Mouse (Mus musculus) embryonic facial prominence, embryonic 13.5 days (tissue): ENCODE measurements around the gene Bmper. TPM values are rescaled to one million over a fixed set of nuclear protein-coding genes. Genes with fewer than 3 reads are reported as not detected.

Source experiments
- ATAC-seq: fragments of 200-750 bp; cut with Nextera tagmentation; 2 replicates; pipeline ENCODE4 v1.8.0; 2017; ENCODE audit warnings: low read depth; ENCODE audit not compliant: insufficient number of reproducible peaks, insufficient read depth, low FRiP score, low TSS enrichment
- H3K27ac ChIP-seq: fragments of 300-500 bp; sonication (generic); 2 replicates; pipeline ENCODE4 v1.5.1; 2015; ENCODE audit warnings: moderate library complexity, mild to moderate bottlenecking, inconsistent platforms
- H3K27me3 ChIP-seq: fragments of 300-500 bp; sonication (generic); 2 replicates; pipeline ENCODE4 v1.6.1; 2015; ENCODE audit warnings: mild to moderate bottlenecking, inconsistent platforms
- H3K36me3 ChIP-seq: fragments of 300-500 bp; sonication (generic); 2 replicates; pipeline ENCODE4 v1.6.1; 2015; ENCODE audit warnings: mild to moderate bottlenecking, inconsistent platforms
- H3K4me1 ChIP-seq: fragments of 300-500 bp; sonication (generic); 2 replicates; pipeline ENCODE4 v1.6.1; 2015; ENCODE audit warnings: inconsistent platforms
- H3K4me2 ChIP-seq: fragments of 300-500 bp; sonication (generic); 2 replicates; pipeline ENCODE4 v1.6.1; 2015; ENCODE audit warnings: moderate library complexity, mild to moderate bottlenecking, inconsistent platforms
- H3K4me3 ChIP-seq: fragments of 300-500 bp; sonication (generic); 2 replicates; pipeline ENCODE4 v1.5.1; 2015; ENCODE audit warnings: mild to moderate bottlenecking, inconsistent platforms
- H3K9ac ChIP-seq: fragments of 300-500 bp; sonication (generic); 2 replicates; pipeline ENCODE4 v1.6.1; 2015; ENCODE audit warnings: mild to moderate bottlenecking, inconsistent platforms
- H3K9me3 ChIP-seq: fragments of 300-500 bp; sonication (generic); 2 replicates; pipeline ENCODE4 v1.6.1; 2016; ENCODE audit warnings: inconsistent platforms
- WGBS: fragments of 180-500 bp; shearing (Covaris S2); methylation state at CpG from one replicate; pipeline ENCODE4 v1.1.7; 2015; ENCODE audit warnings: mixed read lengths; 5-methylcytosine and 5-hydroxymethylcytosine counted together
- polyA plus RNA-seq: library from polyadenylated mRNA; unstranded; fragments of >200 nt; fragmentation: Nextera tagmentation; extraction: Ambion mirVana; gene quantifications from 2 replicates; pipeline ENCODE4 v1.2.1, GENCODE M21; 2015

Gene Bmper
- polyA plus RNA-seq, 1 experiment from 2014 or later = 10.8 TPM

DNA sequence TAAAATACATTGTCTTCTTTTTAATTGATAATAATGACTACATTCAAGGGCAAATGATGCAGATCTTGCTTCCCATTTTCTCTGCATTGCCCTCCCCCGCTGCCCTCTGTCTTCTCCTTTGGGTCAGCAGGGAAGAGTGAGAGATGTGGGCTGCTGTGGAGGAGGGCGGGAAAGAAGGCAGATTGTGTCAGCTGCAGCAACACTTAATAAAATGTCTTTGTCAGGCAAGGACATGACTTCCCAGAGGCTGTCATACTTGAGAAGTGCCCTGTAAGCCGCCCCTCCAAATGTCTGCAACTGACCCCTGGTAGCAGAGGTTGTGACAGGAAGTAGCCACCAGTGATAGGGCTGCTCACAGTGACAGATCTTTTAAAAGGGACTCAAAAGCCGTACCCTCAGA, 83.3 kb downstream of the Bmper start:
- Histone ChIP-seq H3K36me3 (no peaks in the 10 kb centered on the region), H3K9me3 (no peaks in the 10 kb centered on the region), H3K27ac (no peak overlapping the region), H3K4me3 (no peak overlapping the region), H3K4me1 (0 out of 2 replicates have a peak, but pooled peaks cover 3% of the 10 kb centered on the region), H3K27me3 (no peaks in the 10 kb centered on the region), H3K4me2 (no peak overlapping the region), H3K9ac (no peak overlapping the region)
- ATAC-seq = no peak
- WGBS = 79% methylated on average over 4 of the region's 4 CpGs

DNA sequence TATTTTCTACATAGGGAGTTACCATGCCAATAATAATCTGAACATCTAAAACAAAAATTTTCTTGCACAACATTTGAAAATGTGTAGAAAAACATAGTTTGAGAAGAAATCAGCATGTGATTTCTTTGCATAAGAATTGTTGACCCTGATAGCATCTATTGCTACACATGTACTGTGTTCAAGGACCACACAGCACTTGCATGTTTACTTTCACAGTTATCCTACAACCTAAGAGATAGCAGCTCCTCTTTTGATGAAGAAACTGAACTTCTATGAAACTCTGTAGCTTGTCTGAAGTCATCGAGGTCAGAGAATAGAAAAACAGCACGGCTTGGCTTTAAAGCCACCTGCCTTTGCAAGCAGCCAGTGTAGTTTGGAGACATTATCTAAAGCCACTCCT, 85.0 kb downstream of the Bmper start:
- H3K27me3 ChIP-seq = no peaks in the 10 kb centered on the region
- no peak for ATAC-seq
- H3K9ac ChIP-seq = no peak overlapping the region
- no peak overlapping the region for H3K4me2 ChIP-seq
- no peak overlapping the region for H3K27ac ChIP-seq
- WGBS = 87% methylated on average over 2 of the region's 2 CpGs
- 0 out of 2 replicates have a peak, but pooled peaks cover 3% of the 10 kb centered on the region for H3K4me1 ChIP-seq
- H3K36me3 ChIP-seq = no peaks in the 10 kb centered on the region
- H3K4me3 ChIP-seq = no peak overlapping the region
- no peaks in the 10 kb centered on the region for H3K9me3 ChIP-seq

DNA sequence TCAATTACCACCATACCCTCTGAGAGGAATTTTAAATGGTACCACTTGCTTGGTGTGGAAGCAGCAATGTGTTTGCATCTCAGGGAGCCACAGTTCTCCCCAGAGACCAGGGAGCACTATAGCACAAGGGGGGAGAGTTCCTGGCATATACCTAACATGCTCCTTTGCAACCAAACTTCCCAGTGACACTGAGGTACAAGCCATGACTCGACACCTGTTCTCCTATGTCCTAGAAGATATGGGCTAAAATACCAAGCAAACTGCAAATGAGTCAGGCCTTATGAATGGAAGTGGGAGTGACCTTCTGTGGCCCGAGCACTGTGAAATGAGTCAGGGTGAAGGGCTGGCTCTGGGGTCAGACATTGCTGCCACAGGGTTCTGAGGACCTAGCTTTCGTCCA, 88.1 kb downstream of the Bmper start:
- no peak for ATAC-seq
- Histone ChIP-seq H3K9ac (no peak overlapping the region), H3K4me1 (0 out of 2 replicates have a peak, but pooled peaks cover 3% of the 10 kb centered on the region), H3K27ac (no peak overlapping the region), H3K9me3 (no peaks in the 10 kb centered on the region), H3K4me3 (no peak overlapping the region), H3K4me2 (no peak overlapping the region), H3K27me3 (no peaks in the 10 kb centered on the region), H3K36me3 (no peaks in the 10 kb centered on the region)
- WGBS = 79% methylated on average over 3 of the region's 3 CpGs

DNA sequence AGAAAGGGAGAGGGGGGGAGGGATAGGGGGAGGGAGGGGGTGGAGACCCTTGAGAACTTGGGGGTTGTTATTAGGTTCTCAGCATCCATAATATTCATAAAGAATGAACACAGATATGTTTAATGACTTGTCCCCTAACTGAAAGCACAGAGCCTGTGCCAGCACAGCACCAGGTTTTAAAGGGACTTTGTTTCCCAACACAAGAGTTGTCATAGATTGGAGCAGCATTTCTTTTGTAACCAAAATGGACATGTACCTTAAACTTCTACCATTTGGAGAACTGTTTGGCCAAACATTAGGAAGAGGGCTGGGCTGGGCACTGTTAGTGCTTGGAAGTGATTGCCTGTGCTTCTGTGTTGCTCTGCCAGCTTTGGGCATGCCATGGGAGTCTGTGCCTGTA, 89.1 kb downstream of the Bmper start:
- Histone ChIP-seq H3K9me3 (no peaks in the 10 kb centered on the region), H3K27me3 (no peaks in the 10 kb centered on the region), H3K36me3 (no peaks in the 10 kb centered on the region), H3K9ac (no peak overlapping the region), H3K4me3 (no peak overlapping the region), H3K4me1 (0 out of 2 replicates have a peak, but pooled peaks cover 3% of the 10 kb centered on the region), H3K4me2 (no peak overlapping the region), H3K27ac (no peak overlapping the region)
- no peak for ATAC-seq

DNA sequence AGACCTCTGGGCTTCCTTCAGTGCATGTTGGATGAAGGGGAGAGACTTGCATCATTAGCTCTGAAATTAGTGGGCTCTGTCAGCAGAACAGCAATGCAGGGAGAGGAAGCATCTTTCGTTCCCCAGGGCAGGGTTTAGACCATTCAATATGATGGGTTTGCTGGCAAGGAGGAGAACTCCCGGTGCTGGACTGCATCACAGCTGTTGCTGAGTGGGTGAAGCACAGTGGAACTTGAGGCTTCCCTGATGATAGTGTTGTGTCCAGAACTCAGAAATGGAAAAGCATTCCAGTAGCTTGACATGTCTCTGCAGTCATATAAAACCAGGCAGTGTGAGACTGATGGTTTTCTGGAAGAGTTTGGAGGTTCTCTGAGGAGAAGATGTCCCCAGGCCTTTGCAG, 90.0 kb downstream of the Bmper start:
- Histone ChIP-seq H3K9me3 (no peaks in the 10 kb centered on the region), H3K27ac (no peak overlapping the region), H3K4me3 (no peak overlapping the region), H3K27me3 (no peaks in the 10 kb centered on the region), H3K4me1 (0 out of 2 replicates have a peak, but pooled peaks cover 3% of the 10 kb centered on the region), H3K36me3 (no peaks in the 10 kb centered on the region), H3K9ac (no peak overlapping the region), H3K4me2 (no peak overlapping the region)
- no peak for ATAC-seq
- WGBS = 78% methylated on average over 2 of the region's 2 CpGs

DNA sequence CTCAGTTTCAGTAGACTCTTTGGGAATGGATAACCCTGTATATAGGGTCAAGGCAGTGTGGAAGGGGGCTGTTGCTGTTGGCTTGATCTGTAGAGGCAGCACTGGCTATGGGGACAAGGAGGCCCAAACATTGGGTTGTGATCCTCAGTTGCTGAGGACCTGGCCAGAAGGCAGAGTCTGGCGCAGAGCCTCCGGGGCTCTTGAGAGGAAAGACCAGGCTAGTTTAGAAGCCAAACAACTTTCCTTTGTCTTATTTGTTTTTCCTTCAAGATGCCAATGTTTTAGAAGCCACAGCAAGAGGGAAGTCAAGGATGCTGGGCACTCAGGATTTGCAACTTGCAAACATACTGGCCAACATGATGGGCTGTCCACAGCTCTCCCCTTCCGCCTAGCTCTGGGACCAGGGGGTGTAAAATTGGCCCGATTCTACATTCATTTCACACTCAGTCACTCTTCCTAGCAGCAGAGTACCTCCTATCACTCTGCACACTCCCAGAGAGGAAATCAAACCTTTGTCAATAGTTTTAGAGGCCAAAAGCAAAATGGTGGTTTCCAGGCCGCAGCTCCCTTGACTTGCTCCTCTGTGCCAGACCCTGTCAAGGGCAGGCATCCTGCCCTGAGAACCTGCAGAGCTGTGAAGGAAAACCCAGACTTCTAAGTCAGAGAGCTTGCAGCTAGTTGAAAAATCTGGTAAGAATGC, 92.9 kb downstream of the Bmper start:
- Histone ChIP-seq H3K27ac (no peak overlapping the region), H3K9ac (no peak overlapping the region), H3K36me3 (no peaks in the 10 kb centered on the region), H3K4me3 (no peak overlapping the region), H3K4me2 (no peak overlapping the region), H3K27me3 (no peaks in the 10 kb centered on the region), H3K4me1 (0 out of 2 replicates have a peak, but pooled peaks cover 3% of the 10 kb centered on the region), H3K9me3 (no peaks in the 10 kb centered on the region)
- 92% methylated on average over 5 of the region's 5 CpGs for WGBS
- no peak for ATAC-seq

DNA sequence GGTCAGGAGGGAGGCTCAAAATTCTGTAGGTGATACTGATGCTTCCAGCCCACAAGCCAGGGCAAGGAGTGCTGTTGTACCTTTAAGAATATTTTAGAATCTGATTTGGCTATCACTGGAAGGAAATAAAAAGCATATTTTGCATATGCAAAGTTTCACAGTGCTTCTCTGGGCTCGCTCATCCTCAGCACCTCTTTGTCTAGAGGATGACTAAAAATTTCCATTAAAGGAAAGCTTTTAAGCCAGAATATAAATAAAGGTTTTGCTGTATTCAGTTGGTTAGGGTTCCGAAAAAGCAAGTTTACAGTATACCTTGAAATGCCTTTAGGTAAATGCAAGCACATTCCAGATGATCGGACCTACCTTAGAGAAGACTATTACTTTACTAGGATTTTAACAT, 105.0 kb downstream of the Bmper start:
- no peak overlapping the region for H3K4me3 ChIP-seq
- H3K36me3 ChIP-seq = no peaks in the 10 kb centered on the region
- no peak overlapping the region for H3K9ac ChIP-seq
- H3K27ac ChIP-seq = no peak overlapping the region
- H3K27me3 ChIP-seq = no peaks in the 10 kb centered on the region
- no peak overlapping the region for H3K4me2 ChIP-seq
- H3K9me3 ChIP-seq = no peaks in the 10 kb centered on the region
- 76% methylated on average over 3 of the region's 3 CpGs for WGBS
- H3K4me1 ChIP-seq = peaks cover 4% of the 10 kb centered on the region
- ATAC-seq = no peak

DNA sequence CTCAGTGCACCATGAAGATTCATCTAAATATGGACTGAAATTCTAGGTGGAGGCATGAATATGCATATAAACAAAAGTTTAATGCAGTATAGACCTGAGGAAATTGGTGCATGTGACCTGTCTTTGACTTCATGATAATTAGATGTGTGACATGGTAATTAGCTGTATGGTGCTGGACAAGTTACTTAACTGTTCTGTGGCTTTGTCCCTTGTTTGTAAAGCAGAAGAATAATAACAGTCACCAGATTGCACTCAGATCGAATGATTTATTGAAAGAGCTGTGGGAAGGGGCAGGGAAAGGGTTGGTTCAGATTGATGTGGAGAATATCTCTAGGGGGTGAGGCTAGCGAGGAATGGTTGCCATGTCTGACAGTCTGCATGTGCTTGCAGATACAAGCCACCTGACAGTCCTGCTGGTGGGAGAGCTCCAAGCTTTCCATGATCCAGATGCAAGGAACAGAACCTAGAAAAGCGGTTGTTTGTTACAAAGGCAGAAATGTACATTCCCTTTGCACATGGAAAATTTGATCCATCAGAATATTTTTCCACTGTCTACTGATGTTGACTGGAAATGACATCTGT, 110.3 kb downstream of the Bmper start:
- no peak for ATAC-seq
- no peak overlapping the region for H3K4me2 ChIP-seq
- no peak overlapping the region for H3K4me3 ChIP-seq
- 0 out of 2 replicates have a peak, but pooled peaks cover 8% of the 10 kb centered on the region for H3K9me3 ChIP-seq
- no peak overlapping the region for H3K9ac ChIP-seq
- H3K27ac ChIP-seq = no peak overlapping the region
- no peaks in the 10 kb centered on the region for H3K27me3 ChIP-seq
- no peaks in the 10 kb centered on the region for H3K4me1 ChIP-seq
- H3K36me3 ChIP-seq = no peaks in the 10 kb centered on the region
- WGBS = 56% methylated on average over 3 of the region's 3 CpGs

DNA sequence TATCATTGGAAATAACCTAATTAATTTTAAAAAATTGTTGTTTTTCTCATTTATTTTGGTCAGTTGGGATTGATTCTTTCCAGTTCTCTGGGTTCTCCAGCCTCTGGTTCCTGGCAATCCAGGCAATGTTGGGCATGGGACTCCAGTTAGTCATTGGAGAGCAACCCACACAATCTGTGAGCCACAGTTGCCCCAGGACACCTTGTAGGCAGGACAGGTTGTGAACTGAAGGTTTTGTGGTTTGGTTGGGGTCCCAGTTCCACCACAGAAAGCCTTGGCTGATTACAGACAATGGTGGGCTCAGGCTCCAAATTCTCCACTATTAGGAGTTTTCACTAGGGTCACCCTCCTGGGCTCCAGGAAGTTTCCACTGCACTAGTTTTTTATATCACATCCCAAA, 117.7 kb downstream of the Bmper start:
- H3K4me2 ChIP-seq = no peak overlapping the region
- no peaks in the 10 kb centered on the region for H3K36me3 ChIP-seq
- H3K9ac ChIP-seq = no peak overlapping the region
- ATAC-seq = no peak
- H3K27ac ChIP-seq = no peak overlapping the region
- H3K27me3 ChIP-seq = no peaks in the 10 kb centered on the region
- H3K9me3 ChIP-seq = 0 out of 2 replicates have a peak, but pooled peaks cover 8% of the 10 kb centered on the region
- H3K4me3 ChIP-seq = no peak overlapping the region
- H3K4me1 ChIP-seq = no peaks in the 10 kb centered on the region

DNA sequence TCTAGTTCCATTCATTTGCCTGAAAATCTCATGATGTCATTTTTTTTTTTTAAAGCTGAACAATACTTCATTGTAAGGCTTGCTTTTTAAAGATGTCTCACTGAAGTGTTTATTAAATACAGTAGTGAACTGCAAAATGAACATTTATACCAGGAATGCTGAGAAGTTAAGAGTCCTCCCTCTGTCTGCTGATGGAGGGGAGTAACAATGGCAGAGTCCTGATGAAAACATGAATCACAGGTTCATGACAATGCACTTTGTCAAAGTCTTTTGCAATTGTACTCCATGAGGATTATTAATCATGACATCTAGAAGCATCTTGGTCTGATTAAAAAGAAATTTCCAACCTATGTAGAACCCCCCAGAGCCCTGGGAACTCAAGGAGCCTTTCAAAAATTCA, 118.4 kb downstream of the Bmper start:
- no peak overlapping the region for H3K9ac ChIP-seq
- 0 out of 2 replicates have a peak, but pooled peaks cover 8% of the 10 kb centered on the region for H3K9me3 ChIP-seq
- ATAC-seq = no peak
- H3K27me3 ChIP-seq = no peaks in the 10 kb centered on the region
- H3K4me2 ChIP-seq = no peak overlapping the region
- no peak overlapping the region for H3K27ac ChIP-seq
- no peaks in the 10 kb centered on the region for H3K36me3 ChIP-seq
- no peak overlapping the region for H3K4me3 ChIP-seq
- H3K4me1 ChIP-seq = no peaks in the 10 kb centered on the region

DNA sequence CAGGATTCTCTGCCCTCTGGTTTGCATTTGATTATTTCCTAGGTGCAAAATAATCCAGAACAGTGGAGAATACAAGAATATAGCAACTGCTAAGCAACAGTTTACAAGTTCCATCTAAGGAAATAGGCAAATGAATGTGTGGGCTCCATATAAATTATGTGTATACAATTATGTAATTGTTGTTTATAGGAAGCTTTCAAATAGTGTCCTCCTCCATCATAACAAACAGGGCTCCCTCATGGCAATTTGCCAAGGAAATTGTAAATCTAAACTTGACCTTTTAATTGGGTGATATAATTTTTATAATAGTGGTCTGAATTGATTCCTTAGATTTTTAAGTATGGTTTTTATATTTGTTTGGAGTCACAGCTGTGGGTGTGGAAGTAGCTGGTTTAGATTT, 121.5 kb downstream of the Bmper start:
- Histone ChIP-seq H3K9ac (no peak overlapping the region), H3K27me3 (no peaks in the 10 kb centered on the region), H3K9me3 (no peaks in the 10 kb centered on the region), H3K27ac (no peak overlapping the region), H3K4me2 (no peak overlapping the region), H3K36me3 (no peaks in the 10 kb centered on the region), H3K4me1 (peaks cover 4% of the 10 kb centered on the region), H3K4me3 (no peak overlapping the region)
- ATAC-seq = no peak

DNA sequence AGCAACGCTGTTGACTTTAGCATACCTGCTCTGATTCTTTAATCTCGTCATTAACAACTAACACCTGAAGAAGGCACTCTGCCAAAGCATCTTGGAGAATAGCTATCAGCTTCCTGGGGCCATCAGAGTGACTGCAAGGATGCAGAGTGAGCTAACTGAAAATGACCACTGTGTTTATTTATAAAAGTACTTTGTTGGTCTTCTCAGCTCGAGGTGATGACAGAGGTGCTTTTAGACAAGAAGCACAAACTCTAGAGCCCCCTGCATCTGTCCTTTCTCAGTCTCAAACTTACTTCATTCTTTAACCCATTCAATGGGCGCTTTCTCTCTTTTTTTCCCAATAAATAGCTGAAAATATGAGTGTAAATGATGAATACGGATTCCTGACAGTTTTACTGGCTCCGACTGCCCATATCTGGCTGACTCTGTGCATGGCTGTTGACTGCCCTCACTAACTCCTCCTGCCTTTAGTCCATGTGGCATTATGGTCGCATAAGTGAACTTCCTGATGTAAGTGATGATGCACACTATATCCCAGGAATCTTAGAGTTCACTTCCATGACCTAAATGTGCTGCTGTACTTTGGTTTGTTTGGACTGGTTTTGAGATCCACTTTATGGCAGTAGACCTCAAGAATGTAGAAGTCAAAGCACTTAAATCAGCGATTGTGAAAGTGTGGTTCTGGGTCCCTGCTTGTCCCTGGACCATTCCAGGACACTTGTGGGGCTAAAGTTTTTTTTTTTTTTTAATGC, 122.4 kb downstream of the Bmper start:
- H3K36me3 ChIP-seq = no peaks in the 10 kb centered on the region
- H3K27me3 ChIP-seq = no peaks in the 10 kb centered on the region
- peaks cover 4% of the 10 kb centered on the region for H3K4me1 ChIP-seq
- no peaks in the 10 kb centered on the region for H3K9me3 ChIP-seq
- H3K9ac ChIP-seq = no peak overlapping the region
- no peak overlapping the region for H3K4me3 ChIP-seq
- H3K4me2 ChIP-seq = no peak overlapping the region
- no peak for ATAC-seq
- H3K27ac ChIP-seq = no peak overlapping the region
- WGBS = 76% methylated on average over 8 of the region's 8 CpGs
